Mouse (Mus musculus): ENCODE measurements at regions not wholly inside any gene's neighbourhood (a gene's known extent, or its start where the extent isn't known, plus 50 kb on each side); places are given as distances from the start of the nearest gene placed in this dataset.

DNA sequence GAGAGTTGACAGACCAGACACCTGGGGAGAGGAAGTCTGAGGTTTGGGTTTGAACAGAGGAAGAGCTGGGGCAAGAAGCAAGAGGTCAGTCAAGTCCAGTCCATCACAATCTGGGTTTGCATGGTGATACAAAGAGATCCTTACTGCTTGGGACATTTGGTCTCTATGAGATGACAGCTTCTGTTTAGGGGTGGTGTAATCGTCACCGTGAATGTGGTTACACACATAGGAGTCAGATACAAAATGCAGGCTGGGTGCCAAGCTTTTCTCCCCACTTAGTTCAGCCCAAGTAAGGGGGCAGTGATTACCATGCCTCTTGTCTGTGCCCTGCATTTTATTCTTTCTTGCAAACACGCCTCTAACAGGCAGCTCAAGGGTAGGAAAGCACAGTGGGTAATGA lies 108.9 kb downstream of the Qrsl1 start:
- DNase-seq = no peak

DNA sequence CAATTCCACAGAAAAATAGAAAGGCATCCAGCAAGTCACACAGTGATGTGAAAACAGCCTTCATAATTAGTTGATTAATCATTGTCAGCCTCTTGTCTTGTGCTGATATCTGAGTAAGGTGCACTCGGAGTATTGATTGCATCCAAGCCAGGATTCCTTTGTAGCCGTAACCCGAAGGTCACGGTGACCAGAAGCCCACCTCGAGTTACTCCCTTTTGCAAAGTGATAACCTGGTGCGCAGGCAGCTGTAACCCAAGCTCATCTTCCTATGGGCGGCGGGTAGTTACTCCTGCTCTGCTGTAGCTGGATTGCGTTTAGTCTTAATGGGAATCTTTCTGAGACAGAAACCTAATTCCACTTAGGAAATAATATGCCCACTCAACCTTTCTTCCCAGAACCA lies 107.0 kb downstream of the Qrsl1 start:
- DNase-seq = no peak

DNA sequence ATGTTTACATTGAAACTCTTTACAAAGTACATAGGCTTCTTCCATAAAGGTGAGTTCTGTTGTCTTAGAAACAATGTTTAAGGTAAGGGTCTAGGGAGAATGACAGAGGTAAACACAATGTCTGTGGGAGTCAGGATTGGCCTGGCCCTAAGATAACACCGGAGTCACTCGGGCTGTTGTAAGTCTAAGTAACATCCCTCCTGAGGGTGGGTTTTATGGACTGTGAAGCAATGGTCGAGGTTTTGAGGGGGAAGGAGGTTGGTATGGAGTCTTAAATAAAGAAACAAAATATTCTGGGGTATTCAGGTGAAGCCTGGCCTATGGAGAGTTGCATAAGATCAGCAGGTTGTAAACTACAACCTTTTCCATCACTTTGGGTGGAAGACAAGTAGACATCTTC lies 101.5 kb downstream of the Qrsl1 start:
- no peak for DNase-seq

DNA sequence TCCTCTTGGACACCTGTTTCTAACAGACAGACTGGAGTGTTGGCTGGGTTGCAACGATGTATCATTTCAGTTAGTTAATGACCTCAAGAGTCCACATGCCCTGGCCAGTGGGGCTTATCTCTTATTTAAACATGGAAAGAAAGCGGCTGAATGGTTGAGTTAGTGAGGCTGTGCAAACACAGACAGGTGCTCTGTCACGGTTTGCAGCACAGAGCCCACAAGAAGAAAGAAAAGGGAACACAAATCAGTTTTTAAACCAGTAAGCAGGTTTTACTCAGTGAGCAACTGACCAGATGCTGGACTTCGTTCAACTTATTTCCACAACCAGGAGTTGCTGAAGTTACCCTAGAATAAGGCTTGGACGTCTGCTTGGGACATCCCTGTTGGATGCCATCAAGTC lies 86.3 kb downstream of the Qrsl1 start:
- no peak for DNase-seq

DNA sequence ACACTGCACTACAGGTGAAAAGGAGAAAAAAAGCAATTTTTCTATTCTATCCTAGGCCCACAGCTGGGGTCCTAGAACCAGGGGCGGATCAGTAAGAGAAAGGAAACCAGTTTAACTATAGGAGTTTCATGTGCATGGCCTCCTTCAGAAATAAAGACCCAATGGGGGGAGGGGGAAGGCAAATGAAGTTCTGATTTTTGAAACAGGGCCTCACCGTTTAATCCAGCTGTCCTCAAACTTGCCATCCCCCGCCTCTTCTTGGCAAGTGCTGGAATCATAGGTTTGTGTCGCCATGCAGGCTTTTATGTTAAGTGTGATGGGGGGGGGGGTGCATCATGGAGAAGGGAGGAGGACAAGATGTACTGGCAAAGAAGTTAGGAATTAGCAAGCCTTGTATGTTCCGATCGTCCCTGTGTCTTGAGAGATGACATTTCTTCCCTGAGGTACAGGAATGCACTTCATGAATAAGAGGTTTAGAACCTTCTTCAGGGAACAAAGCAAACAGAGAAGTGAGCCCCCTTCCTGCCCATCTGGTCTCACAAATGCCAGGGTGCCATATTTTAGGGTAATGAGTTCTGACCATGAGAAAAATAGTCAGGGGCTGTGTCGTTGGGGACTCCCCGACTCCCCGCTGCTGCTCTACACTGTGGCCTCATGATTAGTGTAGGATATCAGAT lies 83.9 kb downstream of the Qrsl1 start:
- no peak for DNase-seq

DNA sequence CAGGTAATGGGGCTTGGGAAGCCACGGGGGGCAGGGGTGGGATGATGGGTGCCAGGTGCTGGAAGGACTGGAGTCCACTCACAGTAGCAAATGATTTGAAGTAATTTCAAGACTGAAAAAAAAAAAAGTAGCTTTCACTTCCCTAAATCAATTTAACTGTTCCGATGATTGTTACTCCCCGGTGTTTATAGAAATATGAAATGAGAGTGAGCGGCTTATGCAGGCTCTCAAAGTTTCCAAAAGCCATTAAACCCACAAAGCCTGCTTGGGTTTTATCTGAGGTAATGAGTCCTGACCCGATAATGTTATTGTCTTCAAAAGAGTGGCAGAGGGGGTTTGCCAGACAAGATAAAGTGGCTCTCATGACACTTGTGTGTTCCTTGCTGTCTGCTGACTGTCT lies 82.9 kb downstream of the Qrsl1 start:
- no peak for DNase-seq

DNA sequence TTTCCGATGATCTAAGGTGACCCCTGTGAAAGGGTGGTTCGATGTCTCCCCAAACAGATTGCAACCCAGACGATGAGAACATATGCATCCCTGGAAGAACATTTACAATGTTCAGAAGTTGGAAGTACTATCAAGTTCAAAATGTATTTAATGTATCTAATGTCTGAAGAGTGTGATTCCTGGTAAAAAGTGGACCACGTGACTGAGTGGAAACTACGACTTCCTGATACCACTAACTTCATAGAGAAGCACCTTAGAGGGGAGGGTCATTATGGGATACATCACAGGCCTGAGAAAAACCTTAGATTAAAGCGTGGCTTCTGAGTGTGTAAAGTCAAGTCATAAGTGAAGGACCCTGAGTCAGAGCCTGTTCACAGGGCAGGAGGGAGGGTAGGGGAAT lies 82.1 kb downstream of the Qrsl1 start:
- DNase-seq = no peak

DNA sequence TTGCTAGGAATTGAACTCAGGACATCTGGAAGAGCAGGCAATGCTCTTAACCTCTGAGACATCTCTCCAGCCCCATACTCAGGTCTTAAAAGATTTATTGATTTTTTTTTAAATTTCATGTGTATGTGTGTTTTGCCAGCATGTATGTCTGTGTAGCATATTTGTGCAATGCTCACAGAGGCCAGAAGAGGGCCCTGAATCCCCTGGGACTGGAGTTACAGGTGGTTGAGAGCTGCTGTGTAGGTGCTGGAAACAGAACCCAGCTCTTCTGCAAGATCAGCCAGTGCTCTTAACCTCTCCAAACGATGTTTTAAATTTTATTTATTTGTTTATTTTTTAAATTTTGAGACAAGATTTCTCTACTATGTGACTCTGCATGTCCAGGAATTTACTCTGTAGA lies 78.9 kb downstream of the Qrsl1 start:
- DNase-seq = no peak

DNA sequence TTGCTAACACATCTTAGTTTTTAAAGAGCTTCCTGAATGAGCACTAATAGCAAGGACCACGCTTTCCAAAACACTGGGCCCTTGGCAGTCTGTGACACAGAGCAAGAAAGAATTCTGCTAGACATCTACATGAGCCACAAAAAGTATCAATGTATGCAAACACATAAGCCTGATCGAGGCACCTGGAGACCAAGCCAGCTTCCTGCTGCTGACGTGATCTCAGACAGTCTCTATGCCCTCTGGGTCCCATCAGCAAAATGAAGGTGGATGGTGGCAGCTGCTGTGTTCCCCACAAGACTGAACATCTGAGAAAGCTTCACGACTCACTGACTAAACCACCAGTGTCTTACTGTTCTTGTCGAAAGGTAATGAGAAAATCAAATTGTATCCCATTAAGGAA lies 77.5 kb downstream of the Qrsl1 start:
- no peak for DNase-seq

Data from gastrocnemius, postnatal 10 days (tissue).